Mouse (Mus musculus) embryo, embryonic 11.5 days (tissue): ENCODE measurements around the gene Nf2.

Experiments used
- DNase-seq: peaks from one replicate; pipeline ENCODE4 v3.0.0-alpha.2; 2012; ENCODE audit warnings: low read depth, low spot score

Nf2 gene

GRCm38 (mm10) chr11:4793006-4793405 is 56.3 kb downstream of the Nf2 start:
- DNase-seq, result no peak

GRCm38 (mm10) chr11:4791549-4791948 is 57.8 kb downstream of the Nf2 start:
- no peak for DNase-seq

- no peak for DNase-seq
Observed at GRCm38 (mm10) chr11:4789691-4790090, 59.6 kb downstream of the Nf2 start.

GRCm38 (mm10) chr11:4784629-4785142 is 64.7 kb downstream of the Nf2 start:
- no peak for DNase-seq

GRCm38 (mm10) chr11:4783116-4783515 is 66.2 kb downstream of the Nf2 start:
- no peak for DNase-seq

GRCm38 (mm10) chr11:4780927-4781326 is 68.4 kb downstream of the Nf2 start:
- no peak for DNase-seq

- peak; percentile 20 for DNase-seq
Observed at GRCm38 (mm10) chr11:4772925-4773324, 76.4 kb downstream of the Nf2 start.

- DNase-seq, result no peak
Observed at GRCm38 (mm10) chr11:4771756-4772155, 77.6 kb downstream of the Nf2 start.

GRCm38 (mm10) chr11:4769881-4770280 is 79.5 kb downstream of the Nf2 start:
- no peak for DNase-seq

GRCm38 (mm10) chr11:4769293-4769692 is 80.0 kb downstream of the Nf2 start:
- DNase-seq, result no peak

- DNase-seq, result no peak
Observed at GRCm38 (mm10) chr11:4768399-4768798, 80.9 kb downstream of the Nf2 start.

- no peak for DNase-seq
Observed at GRCm38 (mm10) chr11:4764476-4764875, 84.9 kb downstream of the Nf2 start.

GRCm38 (mm10) chr11:4763631-4764030 is 85.7 kb downstream of the Nf2 start:
- DNase-seq, result no peak

- DNase-seq, result no peak
Observed at GRCm38 (mm10) chr11:4762511-4762910, 86.8 kb downstream of the Nf2 start.

GRCm38 (mm10) chr11:4761991-4762390 is 87.3 kb downstream of the Nf2 start:
- DNase-seq, result no peak

GRCm38 (mm10) chr11:4760438-4760837 is 88.9 kb downstream of the Nf2 start:
- DNase-seq, result no peak

- DNase-seq, result no peak
Observed at GRCm38 (mm10) chr11:4757789-4758158, 91.6 kb downstream of the Nf2 start.

- no peak for DNase-seq
Observed at GRCm38 (mm10) chr11:4756984-4757788, 92.2 kb downstream of the Nf2 start.

GRCm38 (mm10) chr11:4756460-4756859 is 92.9 kb downstream of the Nf2 start:
- DNase-seq, result no peak

GRCm38 (mm10) chr11:4754867-4755266 is 94.5 kb downstream of the Nf2 start:
- DNase-seq, result no peak

- no peak for DNase-seq
Observed at GRCm38 (mm10) chr11:4754036-4754435, 95.3 kb downstream of the Nf2 start.

- DNase-seq, result no peak
Observed at GRCm38 (mm10) chr11:4752836-4753235, 96.5 kb downstream of the Nf2 start.

GRCm38 (mm10) chr11:4750263-4750662 is 99.1 kb downstream of the Nf2 start:
- peak; percentile 71 for DNase-seq

- DNase-seq, result no peak
Observed at GRCm38 (mm10) chr11:4747285-4747684, 102.1 kb downstream of the Nf2 start.
